Mouse (Mus musculus): ENCODE results near the gene Atf1.
"Not testable (repeated sequence)": the region's sequence is repeated elsewhere in the genome, so short reads cannot be mapped to it uniquely, and the experiment has no call there.

Gene Atf1

DNA sequence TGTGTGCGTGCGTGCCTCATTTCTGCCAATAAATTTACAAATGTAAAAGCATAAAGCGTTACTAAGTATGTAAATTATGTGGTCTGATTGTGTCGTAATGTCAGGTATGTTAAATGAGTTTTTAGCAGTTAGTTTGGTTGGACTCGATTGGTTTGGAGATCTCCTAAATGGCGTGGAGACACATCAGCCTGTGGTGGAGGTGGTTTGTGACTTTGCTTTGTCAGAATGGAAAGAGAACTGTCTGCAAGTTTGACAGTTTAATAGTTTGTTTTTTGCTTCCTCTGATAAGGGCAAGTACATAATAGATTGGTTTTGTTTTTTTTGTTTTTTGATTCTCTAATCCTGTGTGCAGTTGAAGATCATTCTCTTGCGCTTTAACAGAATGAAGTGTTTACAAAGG lies 32.7 kb downstream of the Atf1 start:
- DNase-seq (ENCODE audit: low spot score) = not testable (repeated sequence)

DNA sequence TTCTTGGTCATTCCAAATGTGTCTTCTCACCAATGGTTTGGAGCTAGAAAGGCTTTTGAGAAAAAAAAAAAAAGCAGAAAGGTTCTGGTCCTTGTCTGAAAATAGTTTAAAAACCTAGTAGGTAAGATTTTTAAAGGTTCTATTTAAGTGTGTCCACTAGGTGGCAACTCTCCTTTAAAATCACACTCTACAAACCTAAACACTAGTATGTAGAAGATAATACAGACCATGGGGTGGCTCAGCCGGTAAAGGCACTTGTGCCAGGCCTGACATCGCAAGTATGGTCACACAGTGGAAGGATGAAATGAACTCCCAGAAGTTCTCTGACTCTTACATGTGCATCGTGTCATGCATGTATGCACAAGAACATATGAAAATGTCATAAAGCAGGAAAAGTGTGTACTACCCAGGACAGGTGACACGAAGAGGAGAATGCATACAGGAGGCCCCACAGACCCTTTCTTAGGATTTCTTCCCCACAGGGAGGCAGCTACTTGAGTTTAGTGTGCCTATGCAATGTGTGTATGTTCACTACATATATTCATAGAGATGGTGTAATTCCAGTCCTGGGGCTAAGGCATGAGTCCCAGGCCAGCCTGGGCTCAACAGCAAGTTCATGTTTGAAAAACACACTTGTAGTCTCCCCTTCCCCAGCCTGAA lies 35.8 kb downstream of the Atf1 start:
- no peak for DNase-seq (ENCODE audit: low spot score)

DNA sequence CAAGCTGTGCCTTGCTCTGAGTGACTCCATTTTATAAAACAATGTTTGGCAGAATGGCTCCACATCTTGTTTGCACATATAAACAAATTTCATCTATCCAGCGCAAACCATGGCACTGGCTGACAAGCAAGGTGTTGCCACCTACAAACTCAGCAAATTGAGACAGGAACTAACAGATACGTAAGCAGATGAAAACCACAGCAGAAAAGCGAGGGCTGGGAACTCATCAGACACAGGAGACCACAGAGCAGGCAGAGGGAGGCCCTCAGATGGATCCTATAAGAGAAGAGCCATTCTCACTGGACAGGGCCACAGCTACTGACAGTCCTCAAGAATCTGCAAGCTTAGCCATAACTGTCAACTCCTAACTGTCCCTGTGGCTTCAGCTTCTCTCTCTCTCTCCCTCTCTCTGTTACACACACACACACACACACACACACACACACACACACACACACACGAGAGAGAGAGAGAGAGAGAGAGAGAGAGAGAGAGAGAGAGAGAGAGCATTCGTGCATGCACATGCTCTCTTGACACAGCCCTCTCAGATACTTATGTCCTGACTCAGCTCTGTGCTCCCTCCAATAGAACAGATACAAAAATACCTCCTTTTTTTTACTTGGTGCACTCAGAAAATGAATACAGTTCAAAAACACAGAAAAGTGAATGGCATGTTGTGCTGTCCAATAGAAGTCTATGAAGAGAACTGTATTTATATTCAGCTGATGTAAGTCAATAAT lies 38.1 kb downstream of the Atf1 start:
- DNase-seq (ENCODE audit: low spot score) = no peak

DNA sequence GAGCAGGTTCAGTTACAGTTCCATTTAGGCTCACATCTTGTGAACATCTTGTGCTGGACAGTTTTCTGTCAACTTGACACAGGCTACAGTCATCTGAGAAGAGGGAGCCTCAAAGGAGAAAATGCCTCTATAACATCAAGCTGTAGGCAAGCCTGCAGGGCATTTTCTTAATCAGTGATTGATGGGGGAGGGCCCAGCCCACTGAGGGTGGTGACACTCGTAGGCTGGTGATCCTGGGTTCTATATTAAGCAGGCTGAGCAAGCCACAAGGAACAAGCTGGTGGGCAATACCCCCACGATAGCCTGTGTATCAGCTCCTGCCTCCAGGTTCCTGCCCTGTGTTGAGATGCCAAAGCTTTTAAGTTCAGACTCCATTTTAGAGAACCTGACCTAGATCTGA lies 41.3 kb downstream of the Atf1 start:
- DNase-seq (ENCODE audit: low spot score) = no peak

DNA sequence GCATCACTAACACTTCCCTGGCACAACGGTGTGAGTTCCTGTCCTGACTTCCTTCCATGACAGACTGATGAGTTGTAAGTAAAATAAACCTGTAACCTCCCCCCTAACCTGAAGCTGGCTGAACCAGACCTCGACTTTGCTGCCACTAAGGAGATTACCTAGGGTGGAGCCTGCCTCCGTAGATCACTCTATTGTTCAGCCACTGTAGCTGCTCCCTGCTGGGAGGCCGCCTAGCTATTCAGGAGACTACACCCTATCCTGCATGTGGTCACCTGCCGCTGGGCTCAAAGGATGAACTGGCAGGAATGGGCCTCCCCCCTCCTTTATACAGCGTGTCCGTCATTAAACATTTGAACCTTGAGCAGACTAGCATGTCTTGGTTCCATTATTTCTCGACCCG lies 42.2 kb downstream of the Atf1 start:
- DNase-seq (ENCODE audit: low spot score) = no peak

DNA sequence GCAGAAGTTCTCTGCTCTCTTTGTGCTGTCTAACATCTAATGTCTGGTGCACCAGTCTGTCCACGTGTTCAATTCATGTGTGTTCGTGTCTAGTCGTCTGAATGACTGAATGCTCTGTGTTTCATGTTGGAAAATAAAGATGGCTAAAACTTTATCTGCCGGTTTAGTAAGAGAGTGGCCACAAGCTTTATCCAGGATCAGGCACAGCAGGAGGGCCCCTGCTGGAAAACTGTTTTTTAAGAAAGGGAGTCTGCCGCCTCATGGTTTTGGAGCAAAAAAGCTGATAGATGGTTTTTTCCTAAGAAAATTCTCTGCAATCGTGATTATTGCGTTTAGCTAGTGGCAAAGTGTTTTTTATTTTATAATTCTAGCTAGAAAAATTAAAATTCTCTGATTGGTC lies 43.0 kb downstream of the Atf1 start:
- DNase-seq (ENCODE audit: low spot score) = not testable (repeated sequence)

DNA sequence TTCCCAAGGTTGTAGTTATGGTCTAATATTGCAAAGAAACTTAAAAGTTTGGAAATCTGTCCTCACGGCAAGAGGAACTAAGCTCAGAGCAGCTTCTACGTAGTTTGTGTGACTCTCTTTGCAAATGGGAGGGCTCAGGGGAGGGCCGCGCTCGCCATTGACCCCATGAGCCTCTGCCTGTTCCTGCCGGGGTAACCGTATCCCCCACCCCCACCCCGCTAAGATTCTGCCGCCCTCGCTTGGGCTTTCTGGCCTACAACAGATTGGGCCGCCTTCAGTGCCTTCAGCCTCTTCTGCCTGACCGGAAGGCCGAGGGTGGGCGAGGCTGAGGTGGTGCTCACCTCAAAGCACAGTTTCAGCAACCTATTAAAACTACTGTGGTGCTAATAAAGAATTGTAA lies 43.8 kb downstream of the Atf1 start:
- no peak for DNase-seq (ENCODE audit: low spot score)

DNA sequence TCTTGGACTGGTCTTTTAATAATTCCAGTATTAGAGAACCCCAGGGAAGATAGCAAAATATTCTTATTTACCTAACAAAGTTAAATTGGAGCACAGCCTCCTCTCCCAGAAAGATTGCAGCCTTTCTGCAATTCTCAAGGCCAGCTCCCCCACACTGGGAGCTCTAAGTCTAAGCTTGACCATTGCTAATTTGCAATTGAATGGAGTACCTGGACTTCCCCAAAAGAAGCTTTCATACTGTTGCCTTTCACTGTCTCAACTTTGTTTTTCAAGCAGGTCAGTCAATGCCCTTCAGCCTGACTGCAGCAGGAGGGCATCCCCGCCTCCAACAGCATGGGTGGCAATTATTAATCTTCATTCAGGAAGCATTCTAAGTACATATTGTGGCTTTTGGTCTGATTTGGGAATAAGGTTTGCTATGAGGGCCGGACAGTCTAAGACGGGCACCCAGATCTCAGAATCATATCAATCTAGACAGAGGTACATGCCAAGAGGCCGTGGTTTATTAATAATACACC lies 46.2 kb downstream of the Atf1 start:
- DNase-seq (ENCODE audit: low spot score) = not testable (repeated sequence)

DNA sequence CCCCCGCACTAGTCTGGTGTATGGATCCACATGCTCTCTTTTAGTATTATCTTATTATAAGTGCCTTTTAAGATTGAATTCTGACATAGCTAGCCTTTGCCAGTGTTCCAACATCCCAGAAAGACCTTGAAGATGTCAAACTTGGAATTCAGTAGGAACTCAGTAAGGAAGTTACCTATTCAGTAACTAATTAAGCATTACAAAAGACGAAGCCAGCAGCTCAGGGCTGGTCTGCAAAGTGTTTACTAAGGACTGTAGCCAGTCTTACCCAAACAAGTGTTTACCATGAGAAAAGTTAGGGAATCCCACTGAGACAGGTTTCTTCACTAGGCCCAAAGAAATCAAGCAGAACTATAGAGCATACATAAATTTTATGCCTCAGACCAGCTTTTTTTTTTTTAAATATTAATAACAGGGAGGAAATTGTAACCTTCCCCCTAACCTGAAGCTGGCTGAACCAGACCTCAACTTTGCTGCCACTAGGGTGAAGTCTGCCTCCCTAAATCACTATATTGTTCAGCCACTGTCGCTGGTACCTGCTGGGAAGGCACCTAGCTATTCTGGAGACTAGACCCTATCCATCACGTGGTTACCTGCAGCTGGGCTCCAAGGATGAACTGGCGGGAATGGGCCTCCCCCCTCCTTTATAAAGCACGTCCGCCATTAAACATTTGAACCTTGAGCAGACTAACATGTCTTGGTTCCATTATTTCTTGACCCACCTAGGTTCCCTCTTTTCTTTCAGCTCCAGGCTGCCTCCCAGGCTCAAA lies 47.4 kb downstream of the Atf1 start:
- DNase-seq (ENCODE audit: low spot score) = no peak

DNA sequence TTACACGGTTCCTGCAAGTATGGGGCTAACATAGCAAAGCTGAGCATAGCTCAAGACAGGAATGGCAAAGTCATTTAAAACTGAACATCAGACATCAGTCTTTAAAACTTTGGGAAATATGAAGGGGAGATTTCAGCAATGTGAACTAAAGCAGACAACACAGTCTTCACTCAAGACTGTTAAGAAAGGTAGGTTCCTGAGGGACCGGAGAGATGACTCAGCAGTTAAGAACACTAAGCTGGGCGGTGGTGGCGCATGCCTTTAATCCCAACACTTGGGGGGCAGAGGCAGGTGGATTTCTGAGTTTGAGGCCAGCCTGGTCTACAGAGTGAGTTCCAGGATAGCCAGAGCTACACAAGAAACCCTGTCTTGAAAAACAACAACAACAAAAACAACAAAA lies 48.8 kb downstream of the Atf1 start:
- no peak for DNase-seq (ENCODE audit: low spot score)

DNA sequence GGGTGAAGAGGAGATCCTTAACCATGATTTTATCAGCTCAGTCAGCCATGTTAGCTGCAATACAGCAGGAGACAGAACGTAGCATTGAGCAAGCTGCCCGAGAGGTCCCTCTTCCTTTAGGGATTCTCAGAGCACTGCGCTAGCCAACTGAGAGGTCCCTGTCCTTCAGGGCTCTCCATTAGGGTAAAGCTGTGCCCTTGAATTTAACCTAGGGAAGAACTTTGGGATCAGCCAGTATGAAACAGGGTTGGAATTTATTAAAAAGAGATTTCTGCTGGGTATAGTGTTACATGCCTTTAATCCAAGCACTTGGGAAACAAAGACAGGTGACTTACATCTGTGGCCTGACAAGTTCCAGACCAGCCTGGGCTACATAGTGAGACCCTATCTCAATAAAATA lies 50.0 kb downstream of the Atf1 start:
- no peak for DNase-seq (ENCODE audit: low spot score)

DNA sequence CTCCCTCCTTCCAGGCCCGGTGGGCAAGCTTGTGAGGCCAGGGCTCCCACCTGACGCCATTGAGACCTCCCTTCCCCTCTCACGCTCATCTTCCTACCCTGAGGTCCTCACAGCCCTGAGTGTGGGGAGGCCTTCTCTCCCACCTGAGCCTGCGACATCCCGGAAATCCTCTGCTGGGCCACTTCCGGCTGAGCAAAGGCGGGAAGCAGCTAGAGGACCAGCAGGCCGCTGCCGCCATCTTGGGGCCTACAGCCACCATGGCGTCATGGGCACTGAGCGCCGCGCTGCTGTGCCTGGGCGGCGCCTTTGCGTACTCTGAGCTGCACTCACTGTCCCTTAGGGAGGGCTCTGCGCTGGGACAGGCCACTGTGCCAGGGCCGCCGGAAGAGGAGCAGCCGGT lies 53.0 kb downstream of the Atf1 start, which contains the start of gene Tmprss12:
Gene Tmprss12 (plus strand): TSS at position 212 of the 400 bp plus-strand sequence.
- no peak for DNase-seq (ENCODE audit: low spot score)

DNA sequence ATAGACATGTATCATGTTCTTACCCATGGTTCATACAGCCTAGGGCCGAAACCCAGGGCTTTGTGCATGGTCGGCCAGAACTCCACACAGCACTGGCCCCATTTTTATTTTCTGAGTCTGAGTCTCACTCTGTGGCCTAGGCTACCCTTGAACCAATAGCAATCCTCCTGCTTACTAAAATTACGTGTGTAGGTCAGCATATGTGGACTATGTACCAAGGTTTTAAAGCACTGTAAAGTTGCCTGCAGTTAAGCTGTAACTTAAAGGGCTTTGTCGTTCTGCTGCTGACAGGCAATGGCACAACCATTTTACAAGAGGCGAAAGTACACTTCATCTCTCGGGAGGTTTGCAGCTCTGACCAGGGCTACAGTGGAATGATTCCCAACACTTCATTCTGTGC lies 61.4 kb downstream of the Atf1 start:
- no peak for DNase-seq (ENCODE audit: low spot score)

DNA sequence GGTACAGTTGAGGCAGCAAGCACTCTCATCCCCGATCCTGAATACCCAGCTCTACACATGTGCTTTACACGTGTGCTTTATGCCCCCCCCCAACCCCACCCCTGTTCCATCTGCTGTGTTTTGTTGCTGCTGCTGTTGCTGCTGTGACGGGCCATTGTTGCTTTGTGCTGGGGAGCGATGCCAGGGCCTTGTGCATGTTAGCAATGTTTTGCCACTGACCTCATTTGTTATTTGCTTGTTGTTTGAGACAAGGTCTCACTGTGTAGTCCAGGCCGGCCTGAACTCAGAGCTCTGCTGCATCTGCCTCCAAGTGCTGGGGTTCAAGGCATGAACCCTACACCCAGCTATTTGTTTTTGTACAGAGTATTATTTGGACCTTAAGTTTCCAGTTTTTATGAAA lies 63.2 kb downstream of the Atf1 start:
- DNase-seq (ENCODE audit: low spot score) = no peak

DNA sequence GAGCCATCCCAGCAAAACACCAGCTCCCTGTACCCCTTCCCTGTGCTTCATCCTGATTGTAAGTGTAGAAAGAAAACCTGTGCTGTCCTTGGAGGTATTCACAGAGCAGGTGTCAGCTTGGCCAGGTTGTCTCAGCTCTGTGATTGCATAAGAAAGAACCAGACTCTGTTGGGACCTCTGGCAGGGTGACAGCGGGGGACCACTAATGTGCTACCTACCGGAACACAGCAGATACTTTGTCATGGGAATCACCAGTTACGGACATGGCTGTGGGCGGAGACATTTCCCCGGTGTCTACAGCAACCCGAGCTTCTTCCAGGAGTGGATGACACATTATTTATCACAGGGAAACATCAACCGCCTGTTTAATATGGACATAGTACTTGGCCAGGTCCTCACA lies 64.7 kb downstream of the Atf1 start:
- DNase-seq (ENCODE audit: low spot score) = no peak

DNA sequence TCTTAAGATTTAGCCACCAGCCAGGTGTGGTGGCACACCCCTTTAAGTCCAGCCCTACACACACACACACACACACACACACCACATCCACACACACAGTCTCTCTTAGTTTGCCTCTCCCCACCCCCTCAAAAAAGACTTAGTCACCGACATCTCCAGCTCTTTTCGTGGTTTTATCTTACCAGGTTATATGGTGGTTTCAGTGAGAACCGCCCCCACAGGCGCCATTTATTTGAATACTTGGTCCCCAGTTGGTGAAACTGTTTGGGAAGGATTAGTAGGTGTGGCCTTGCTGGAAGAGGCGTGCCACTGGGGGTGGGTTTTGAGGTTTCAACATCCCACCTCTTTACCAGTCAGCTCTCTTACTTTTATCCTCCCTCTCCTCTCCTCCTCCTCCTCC lies 70.2 kb downstream of the Atf1 start:
- DNase-seq (ENCODE audit: low spot score) = no peak

DNA sequence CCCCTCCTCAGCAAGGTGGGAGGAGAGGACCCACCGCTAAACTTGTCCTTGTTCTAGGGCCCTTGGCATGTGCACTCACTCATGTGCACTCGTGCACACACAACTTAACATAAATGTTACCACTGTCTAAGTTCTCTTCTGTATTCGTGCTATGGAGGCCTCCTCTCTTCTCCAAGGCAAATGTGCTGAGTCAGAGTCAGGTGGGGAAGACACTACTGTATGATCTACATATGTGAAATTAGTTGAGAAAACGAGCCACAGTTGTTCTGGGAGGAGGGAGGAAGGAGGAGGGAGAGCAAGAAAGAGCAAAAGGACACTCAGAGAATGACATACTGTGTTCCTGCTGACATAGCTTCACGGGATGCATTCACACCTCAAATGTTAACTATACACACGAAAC lies 72.9 kb downstream of the Atf1 start:
- no peak for DNase-seq (ENCODE audit: low spot score)

DNA sequence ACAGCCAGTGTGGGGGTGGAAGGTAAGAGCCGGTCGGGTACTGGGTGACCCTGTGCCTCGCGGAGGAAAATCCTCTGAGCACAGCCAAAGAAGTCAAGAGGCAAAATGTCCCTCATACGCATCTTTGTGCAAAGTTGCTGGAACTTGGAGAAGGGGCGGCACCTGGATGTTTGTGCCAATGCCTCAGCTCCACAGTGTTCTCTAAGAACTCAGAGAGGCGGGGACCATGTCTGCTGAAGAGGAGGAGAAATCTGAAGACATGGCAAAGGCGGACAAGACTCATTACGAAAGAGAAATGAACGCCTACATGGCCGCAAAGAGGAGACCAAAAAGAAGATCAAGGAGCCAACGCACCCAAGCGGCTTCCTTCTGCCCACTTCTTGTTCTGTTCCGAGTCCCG lies 73.9 kb downstream of the Atf1 start:
- no peak for DNase-seq (ENCODE audit: low spot score)

DNA sequence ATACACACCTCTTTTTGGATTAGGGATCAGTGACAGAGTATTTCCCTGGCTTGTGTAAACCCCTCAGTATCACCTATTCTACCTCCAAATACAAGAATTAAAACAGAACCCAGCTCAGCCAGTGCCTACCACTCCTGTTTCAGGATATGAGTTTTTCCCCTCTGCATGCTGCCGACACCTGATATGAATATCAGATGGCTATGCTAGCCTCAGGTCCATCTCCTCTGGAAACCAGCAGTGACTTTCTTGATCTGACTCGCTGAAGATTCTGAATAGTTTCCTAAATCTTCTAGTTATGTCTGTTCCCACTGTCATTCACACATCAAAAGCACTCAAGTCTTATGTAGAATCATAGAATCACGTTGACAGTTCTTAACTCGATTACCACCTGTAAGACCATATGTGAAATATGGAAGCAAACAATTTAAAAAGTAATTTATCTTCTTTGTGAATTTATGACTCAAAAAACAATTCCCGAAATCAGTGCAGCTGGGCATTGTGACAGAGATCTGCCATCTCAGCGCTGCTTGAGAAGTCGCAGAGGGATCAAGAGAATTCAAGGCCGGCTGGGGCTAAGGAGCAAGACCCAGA lies 75.9 kb downstream of the Atf1 start:
- no peak for DNase-seq (ENCODE audit: low spot score)

DNA sequence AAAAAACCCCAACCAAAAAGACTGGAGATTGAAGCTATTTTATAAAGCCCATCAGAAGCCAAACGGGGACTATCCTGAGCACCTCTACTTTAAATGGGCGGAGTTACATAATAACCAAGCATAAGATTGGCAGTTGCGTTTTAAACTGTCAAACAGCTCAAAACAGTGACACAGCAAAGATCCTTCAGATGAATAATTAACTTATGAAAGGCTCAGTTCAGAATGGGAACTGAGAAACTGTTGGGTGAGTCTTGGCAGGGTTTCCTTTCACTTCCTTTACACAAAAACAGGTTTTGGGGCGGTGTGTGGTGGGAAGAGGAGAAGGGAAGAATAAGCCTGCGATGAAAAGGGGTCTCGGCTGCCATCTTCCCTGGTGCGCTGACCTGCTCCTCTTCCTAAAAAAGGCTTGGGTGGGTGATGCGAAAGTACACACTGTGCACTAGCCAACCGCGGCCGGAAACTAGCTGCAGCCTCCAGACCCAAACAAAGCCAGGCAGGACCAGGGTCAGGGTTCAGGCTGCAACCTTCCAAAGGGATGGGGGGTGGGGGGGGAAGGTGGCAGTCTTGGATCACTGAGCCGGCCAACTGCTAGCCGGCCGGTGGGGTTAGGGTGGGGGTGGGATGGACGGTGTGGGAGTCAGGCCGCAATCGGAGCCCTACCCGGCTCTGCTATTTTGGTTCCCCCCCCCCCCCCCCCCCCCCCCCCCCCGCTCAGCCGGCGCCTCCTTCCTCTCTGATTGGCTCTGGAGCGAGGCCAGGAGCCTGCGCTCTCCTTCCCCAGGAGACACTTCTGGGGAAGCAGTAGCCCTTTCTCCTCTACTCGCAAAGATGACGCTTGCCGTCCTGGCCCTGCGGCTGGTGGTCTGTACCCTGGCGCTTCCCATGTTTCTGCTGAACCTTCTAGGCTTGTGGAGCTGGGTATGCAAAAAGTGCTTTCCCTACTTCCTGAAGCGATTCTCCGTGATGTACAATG lies 76.7 kb downstream of the Atf1 start, which contains the start of gene Mettl7a1:
Gene Mettl7a1 (plus strand): TSS at position 122 of the 973 bp plus-strand sequence.
- peak; percentile 64 for DNase-seq (ENCODE audit: low spot score)

DNA sequence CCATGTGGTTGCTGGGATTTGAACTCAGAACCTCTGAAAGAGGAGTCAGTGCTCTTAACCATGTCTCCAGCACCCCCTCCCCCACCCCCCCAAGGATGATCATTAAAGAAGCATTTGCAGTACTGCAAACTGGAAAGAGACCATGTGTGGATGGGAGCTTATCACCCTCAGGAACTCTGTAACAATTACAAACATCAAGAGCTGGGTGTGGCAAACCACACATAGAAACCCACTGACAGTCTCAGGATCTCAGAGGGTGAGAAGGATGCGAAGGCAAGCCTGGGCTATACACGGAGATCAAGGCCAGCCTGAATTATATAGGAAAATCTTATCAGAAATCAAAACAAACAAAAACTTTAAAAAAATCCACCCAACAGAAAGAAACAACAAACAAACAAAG lies 78.6 kb downstream of the Atf1 start:
- no peak for DNase-seq (ENCODE audit: low spot score)
